Mouse (Mus musculus) cerebellum, postnatal 25 days (tissue): ENCODE measurements around the gene Osbpl6.

Experiments used
- DNase-seq, 2 experiments: peaks; one replicate each; pipeline ENCODE4 v3.0.0; 2021; ENCODE audit warnings: mixed read lengths in 2 of 2

Gene Osbpl6

GRCm38 (mm10) chr2:76504122-76504839, 98.0 kb downstream of the Osbpl6 start:
- DNase-seq: no peak

DNA sequence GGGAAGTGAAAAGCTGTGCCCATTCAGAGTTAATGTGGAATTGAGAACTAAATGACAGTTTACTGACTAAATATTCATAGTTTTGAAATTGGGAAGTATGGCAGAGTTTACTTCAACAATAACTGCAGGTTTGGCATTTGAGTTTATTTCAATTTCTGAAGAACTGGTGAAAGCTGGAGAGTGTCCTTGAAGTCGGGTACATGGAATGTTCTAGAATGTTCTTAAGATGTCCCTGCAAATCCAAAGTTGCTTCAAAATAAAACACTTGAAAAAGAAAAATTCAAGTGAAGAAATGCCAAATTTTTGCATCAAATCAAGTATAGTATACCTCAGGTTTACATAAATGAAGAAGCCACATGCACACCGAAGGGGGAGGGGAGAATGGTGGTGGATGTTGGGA, 98.7 kb downstream of the Osbpl6 start:
- DNase-seq: no peak

DNA sequence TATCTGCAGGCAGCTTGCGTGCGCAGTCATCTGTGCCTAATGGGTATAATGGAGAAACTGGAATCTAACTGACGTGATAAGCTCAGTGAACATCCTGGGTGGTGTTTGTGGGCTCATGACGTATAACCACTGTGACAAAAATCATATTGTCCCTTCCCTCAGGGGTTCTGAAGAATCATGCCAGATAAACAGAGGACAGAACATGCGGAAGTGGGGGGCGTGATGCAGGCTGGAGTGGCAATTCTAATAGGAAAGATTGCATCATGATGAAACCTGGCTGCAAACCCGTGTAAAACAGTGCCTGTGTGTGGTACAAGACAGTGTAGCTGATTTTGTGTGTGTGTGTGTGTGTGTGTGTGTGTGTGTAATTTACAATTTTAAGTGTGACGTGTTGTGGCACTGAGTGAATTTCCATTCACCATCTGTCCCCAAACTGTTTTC, 105.0 kb downstream of the Osbpl6 start:
- peak in 1 of 2 experiments; percentile 19 for DNase-seq

- no peak for DNase-seq
These were observed 105.8 kb downstream of the Osbpl6 start for GRCm38 (mm10) chr2:76512133-76512532.

- DNase-seq: no peak
These were observed 106.6 kb downstream of the Osbpl6 start for GRCm38 (mm10) chr2:76512888-76513287.

- DNase-seq: no peak
These were observed 107.0 kb downstream of the Osbpl6 start for GRCm38 (mm10) chr2:76513296-76513695.

GRCm38 (mm10) chr2:76517471-76517870, 111.2 kb downstream of the Osbpl6 start:
- no peak for DNase-seq

GRCm38 (mm10) chr2:76518407-76519063, 112.2 kb downstream of the Osbpl6 start:
- DNase-seq: peak in 1 of 2 experiments; percentile 39

GRCm38 (mm10) chr2:76521585-76521984, 115.3 kb downstream of the Osbpl6 start:
- DNase-seq: no peak

DNA sequence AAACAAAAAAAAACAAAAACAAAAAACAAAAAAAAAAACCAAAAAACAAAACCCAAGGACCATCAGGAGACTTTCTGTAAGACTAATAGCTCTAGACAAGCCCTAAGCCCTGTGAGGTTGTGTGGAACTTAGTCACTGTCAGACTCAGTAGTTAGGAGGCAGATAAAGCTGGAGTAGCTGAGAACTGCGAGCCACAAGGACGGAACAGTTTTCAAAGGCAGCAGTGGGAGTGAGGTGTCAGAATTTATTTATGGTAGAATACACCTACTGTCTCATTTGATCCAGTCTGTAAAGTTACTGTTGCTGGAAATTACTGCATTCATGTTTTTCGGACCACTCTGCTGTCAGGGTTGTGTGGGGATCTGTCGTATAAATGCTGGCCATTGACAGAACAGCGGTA, 118.1 kb downstream of the Osbpl6 start:
- DNase-seq: no peak

DNA sequence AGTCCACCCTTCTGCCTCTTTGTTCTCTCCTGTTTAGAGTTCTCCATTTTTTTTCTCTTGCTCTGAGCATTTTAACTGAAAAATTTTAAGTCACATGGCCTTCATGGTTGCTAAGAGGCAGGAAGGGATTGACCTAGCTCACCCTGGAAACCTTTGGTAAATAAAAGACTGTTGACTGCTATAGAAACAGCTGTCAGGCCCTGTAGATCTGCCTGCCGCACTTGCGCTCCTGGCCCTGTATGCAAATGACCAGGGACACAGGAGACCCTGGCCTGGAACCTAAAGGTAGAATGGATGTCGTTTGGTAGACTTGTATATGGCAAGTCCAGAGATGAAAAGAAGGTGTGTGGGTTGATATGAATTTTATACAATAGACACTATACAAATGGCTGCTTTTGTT, 119.3 kb downstream of the Osbpl6 start:
- DNase-seq: no peak

DNA sequence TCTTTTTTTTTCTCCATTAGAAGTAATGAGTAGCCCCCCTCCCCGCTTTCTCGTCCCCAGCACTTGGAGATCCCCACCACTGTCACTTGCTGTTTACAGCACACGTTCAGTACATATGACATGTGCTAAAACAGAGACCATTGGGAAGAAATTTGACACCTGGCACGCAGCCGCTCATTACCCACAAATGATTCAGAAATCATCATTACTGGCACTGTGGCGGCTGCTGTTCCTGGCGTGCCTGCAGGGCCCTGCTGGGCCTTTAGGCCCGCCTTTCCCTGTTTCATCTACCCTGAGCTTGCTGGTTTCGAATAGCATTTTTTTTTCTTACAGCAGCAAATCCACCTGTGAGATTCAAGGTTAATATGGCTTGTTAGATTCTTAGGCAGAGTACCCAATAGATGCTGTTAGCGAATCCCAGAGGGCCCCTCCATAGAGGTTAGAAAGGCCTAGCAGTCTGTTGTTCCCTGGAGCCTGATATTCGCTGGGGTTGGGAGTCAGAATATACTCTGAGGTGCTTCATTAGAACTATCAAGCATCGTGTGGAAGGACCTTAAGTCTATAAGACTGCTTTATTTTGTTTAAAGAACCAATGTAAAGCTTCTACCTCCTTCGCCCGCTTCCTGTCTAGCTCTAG, 126.3 kb downstream of the Osbpl6 start:
- DNase-seq: peak; percentile 29 to 57

DNA sequence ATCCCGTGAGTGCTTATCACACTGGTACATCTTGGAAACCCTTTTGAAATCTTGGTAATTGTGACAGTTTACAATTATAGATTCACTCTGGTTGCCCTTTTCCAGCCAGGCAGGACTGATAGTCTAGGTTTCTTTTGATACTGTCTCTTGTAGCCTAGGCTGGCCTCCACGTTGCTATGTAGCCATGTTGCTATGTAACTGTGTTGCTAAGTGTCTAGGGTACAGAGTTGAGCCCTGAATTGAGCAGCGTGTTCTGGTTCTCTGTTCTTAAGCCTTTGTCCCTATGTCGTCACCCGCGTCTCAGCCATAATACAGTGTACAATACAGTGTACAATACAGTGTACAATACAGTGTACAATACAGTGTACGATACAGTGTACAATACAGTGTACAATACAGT, 128.6 kb downstream of the Osbpl6 start:
- DNase-seq: no peak

GRCm38 (mm10) chr2:76541900-76542299, 135.6 kb downstream of the Osbpl6 start:
- DNase-seq: no peak

GRCm38 (mm10) chr2:76542921-76543320, 136.6 kb downstream of the Osbpl6 start:
- no peak for DNase-seq

DNA sequence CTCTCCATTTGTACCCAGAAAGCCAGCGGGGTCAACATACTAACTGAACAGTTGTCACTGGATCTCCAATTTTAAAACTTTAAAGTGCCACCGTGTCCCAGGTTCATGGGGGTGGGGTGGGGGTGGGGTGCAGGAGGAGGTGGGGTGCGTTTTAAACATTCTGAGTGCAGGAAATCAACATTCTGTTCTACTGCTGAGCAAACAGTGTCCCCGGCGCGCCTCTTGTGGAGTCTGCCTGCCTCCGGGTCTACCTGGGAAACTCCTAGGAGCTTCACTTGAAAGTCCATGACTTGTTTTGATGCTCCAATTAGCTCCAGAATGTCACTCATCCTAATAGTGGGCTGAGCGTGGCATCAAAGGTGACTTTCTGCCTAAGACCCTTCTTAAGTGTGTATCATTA, 139.2 kb downstream of the Osbpl6 start:
- no peak for DNase-seq

- no peak for DNase-seq
These were observed 141.9 kb downstream of the Osbpl6 start for GRCm38 (mm10) chr2:76548171-76548570.

- no peak for DNase-seq
These were observed 142.5 kb downstream of the Osbpl6 start for GRCm38 (mm10) chr2:76548836-76549235.

DNA sequence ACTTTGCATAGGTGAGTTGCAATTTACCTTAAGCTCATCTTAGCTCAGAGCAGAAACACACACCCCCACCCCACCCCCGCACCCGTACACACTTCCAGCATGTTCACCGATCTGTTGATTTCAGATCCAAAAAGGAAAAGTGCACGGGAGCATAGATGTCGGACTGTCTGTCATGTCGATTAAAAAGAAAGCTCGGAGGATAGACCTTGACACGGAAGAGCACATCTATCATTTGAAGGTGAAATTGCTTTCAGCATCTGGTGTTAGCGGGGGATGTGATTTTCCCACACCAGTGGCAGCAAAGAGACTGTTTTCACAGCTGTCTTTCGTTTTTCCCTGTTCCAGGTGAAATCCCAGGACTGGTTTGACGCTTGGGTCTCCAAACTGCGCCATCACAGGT, 143.0 kb downstream of the Osbpl6 start:
- DNase-seq: no peak

DNA sequence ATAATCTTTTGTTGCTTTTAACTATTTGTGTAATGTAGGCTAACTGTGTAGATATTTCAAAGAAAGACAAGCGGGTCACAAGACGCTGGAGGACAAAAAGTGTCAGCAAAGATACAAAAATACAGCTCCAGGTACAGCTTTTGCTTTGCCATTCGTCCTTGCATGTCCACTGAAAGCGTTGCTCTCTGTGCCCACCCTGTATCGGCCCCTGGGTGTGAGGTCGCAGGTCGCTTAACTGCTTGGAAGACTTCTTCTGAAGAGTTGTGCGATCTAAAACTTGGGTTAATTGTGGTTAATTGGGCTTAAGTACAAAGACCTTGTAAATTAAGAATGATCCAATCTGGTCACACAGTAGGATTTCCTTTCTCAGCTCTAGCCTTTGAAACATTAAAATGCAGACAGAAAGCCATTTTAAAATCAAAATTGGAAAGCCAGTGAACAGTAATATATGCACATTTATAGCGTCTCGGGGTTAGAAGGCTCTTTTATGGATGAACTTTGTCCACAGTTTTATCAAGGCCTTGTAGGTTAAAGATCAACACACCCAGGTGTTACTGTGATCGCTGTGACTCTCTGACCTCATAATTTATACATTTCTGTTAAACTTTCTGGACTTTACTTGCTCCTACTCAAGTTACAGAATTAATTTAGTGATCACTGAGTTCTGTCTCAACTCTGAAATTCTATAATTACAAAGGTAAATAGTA, 149.7 kb downstream of the Osbpl6 start:
- DNase-seq: no peak

GRCm38 (mm10) chr2:76560146-76560545, 153.8 kb downstream of the Osbpl6 start:
- DNase-seq: no peak

- DNase-seq: no peak
These were observed 157.6 kb downstream of the Osbpl6 start for GRCm38 (mm10) chr2:76563862-76564261.

DNA sequence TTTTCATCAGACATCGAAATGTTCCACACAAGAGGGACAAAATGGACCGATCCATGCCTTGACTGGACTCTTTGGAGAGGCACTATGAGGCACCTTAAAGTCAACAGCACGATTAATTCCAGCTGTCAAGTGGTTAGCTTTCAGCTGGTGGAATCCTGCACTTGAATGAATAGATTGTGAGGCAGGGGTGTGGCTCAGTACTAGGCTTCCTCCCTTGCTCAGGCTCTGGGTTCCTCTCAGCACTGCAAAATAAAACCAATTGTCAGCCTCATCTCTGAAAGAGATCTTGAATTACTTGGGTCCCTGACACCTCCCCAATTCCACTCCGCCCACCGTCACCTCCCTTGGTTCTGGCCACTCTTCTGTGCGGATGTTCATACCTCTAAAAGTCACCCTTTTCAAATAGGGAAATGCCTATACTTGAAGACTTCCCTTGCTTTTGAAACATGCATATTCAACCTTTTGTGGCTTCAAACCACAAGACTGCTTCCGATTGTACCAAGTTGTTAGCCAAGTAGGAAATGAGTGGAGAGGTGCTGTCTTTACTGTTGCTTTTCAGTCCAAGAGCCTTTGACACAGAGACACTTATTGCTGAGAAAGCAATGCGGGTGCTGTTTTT, 160.7 kb downstream of the Osbpl6 start:
- no peak for DNase-seq
